Mouse (Mus musculus): Measurements from ENCODE around the gene Col23a1. TPM values are rescaled to one million over a fixed set of nuclear protein-coding genes. Genes with fewer than 3 reads are reported as not detected.

Gene Col23a1
- total RNA-seq (2023): 2.4 TPM

DNA sequence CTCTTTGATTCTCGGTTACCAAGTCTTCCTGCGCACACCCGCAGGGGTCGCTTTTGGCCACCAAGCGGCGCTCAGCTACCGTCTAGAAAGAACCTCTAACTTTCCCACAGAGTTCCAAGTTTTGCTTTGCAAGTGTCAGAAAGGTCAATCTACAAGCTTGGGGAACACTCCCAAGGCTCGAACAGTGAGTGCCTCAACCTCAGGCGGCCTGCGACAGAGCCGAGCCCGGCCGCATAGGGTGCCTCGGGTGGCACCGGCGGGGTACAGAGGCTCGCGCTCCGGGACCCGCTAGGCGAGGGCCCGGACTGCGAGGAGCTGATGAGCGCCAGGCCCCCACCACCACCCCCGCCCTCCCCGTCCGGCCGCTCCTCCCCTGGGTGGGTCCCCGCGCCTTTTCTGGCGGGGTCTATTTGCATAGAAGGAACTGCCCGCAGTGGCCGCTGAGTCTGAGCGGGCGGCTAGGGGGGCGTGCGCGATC lies at the start of gene Col23a1:
TSS of gene Col23a1 (plus strand) at position 357 of the 478 bp plus-strand sequence.

GRCm38 (mm10) chr11:51261680-51262219 lies 28.0 kb upstream of the Col23a1 start, which contains the start of gene Clk4:
Gene Clk4 (plus strand): TSS chr11:51261730.

GRCm38 (mm10) chr11:51262342-51263285 lies 27.1 kb upstream of the Col23a1 start, which contains the start of gene BC049762:
Gene BC049762 (minus strand): TSS chr11:51263046.

GRCm38 (mm10) chr11:51584431-51585248 lies 294.9 kb downstream of the Col23a1 start, which contains the start of gene Phykpl:
Gene Phykpl (plus strand): TSS chr11:51584757.

GRCm38 (mm10) chr11:51606447-51607095 lies 316.9 kb downstream of the Col23a1 start, which contains the start of gene Hnrnpab:
Gene Hnrnpab (minus strand): TSS chr11:51606847.

DNA sequence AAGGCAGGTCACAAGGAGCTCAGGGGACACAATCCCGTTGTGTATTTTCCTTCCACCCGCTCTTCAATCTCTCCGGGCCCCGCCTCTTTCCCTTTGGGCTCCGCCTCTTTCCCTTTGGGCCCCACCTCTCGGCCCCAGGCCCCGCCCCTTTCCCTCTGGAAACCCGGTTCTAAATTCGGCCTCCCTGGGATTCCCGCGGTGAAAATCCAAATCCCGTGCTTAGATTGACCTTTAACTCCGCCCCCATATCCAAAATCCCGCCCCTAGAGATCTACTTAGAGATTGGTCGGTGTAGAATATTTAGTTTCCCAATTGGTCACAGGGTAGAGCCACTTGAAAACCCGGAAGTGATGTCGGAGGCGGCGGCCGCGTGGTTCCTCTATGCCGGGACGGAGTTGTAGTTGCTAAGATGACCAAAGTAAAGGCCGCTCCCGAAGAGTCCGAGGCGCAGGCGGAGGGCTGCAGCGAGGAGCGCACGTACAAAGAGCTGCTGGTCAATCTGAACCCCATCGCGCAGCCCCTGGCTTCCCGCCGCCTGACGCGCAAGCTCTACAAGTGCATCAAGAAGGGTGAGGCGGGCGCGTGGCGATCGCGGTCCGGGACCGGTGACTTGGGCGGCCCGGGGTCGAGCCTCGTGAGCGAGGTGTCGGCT lies 329.8 kb downstream of the Col23a1 start, which contains the start of gene Nhp2:
TSS of gene Nhp2 (plus strand) at position 327 of the 652 bp plus-strand sequence.

Other genes with a start within 250 kb of the Col23a1 start
- gene Olfr1375, start 241.8 kb upstream of the Col23a1 start, total RNA-seq (2023): not detected
- not detected for gene Zfp354a, start 230.7 kb upstream of the Col23a1 start, total RNA-seq (2023)
- gene Gm12569, start 69.4 kb upstream of the Col23a1 start, total RNA-seq (2023): not detected
- 274 TPM for gene Clk4, start 28.2 kb upstream of the Col23a1 start, total RNA-seq (2023)
- 1.6 TPM for gene BC049762, start 26.9 kb upstream of the Col23a1 start, total RNA-seq (2023)